Mouse (Mus musculus): ENCODE data around the gene Timm44. TPM values are rescaled to one million over a fixed set of nuclear protein-coding genes. Genes with fewer than 3 reads are reported as not detected.

Gene Timm44
- polyA plus RNA-seq, 1 experiment from 2014 or later = 37.8 TPM

DNA sequence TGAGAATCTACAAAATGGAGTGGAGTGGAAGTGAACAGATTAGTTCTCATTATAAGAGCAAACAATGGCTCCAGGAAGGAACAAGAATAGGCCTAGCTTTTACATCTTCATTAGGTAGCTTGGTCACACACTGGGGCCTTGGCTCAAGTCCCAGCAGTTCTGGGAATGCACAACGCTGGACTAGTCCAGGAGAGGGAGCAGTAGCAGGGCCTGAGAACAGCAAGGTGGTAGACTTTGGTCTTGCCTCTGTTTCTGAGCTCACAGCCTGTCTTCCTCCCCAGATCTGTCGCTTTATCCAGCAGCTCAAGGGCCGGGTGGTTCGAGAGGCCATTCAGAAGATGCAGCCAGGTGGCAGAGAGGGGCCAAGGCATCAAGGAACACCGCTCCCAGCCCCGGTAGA, 21.7 kb downstream of the Timm44 start:
- no peaks in the 10 kb centered on the region for H3K27me3 ChIP-seq (ENCODE audit: control insufficient read depth, insufficient read depth, low read length)
- peak overlapping the region; percentile 88 for H3K27ac ChIP-seq (replicated peaks)
- peaks cover 3% of the 10 kb centered on the region; the same call in 1 of the 2 replicates for H3K4me1 ChIP-seq (replicated peaks; ENCODE audit: control insufficient read depth, insufficient read depth)
- no peak for TF ChIP-seq EP300 (optimal IDR thresholded peaks at IDR 0.05)
- peak; percentile 77 for TF ChIP-seq CTCF (IDR thresholded peaks at IDR 0.05; ENCODE audit: low read depth)
- H3K4me3 ChIP-seq (ENCODE audit: low read depth, low read length) = peak overlapping the region; percentile 82
- peaks cover 6% of the 10 kb centered on the region; the same call in 1 of the 2 replicates for H3K36me3 ChIP-seq (ENCODE audit: control insufficient read depth, insufficient read depth, low read length)
- no peak overlapping the region for H3K9ac ChIP-seq (ENCODE audit: low read length)
- peak; percentile 81 for DNase-seq (ENCODE audit: low spot score)
- no peaks in the 10 kb centered on the region for H3K9me3 ChIP-seq (ENCODE audit: control insufficient read depth, low read length)
- 0 out of 2 replicates have a peak, but pooled peaks have one; percentile 17 for ATAC-seq (ENCODE audit: low FRiP score, low TSS enrichment)
- H3K4me2 ChIP-seq (replicated peaks; ENCODE audit: low read depth) = peak overlapping the region; percentile 79
- 52% methylated on average over 6 of the region's 6 CpGs for WGBS

DNA sequence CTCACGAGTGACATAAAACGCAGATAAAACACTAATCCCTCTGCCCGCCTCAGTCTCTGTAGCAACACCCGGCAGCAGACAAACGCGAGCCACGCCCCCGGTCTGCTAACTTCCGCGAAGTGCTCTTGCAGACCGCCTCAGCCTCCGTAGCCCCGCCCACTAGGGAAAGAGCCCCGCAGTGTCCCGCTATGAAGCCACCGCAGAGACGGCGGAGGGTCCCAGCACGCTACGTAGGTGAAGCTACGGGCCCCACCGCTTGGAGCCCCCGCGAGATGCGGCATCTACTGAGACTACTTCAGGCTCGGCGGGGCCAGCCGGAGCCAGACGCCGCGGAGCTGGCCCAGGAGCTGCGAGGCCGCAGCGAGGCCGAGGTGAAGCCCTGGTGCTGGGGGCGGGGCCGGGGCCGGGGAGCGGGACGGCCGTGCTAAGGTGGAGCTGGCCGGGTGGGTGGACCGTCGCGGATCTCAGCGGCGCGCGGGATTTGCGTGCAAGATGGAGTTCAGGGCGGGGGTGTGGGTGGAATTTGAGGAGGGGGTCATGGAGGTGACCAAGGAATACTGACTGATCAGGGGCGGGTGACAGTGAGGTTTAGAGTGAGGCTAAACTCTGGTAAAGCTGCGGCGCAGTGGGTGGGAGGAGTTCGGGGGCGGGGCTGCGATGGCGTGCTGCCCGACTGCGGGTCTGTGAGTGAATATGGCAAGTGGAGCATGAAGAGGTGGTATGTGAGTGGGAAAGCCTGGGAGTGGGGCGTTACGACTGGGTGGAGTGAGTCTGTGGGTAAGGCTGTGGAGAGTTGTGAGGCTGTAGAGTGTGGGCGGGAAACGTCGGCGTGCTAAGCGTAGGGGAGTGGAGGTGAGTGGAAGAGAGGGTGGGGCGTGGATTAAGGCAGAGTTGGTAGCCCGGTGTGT, 22.5 kb downstream of the Timm44 start, which contains the start of gene Snapc2:
Gene Snapc2, plus strand, starts transcription at position 147 of the 908 bp plus-strand sequence.
- H3K36me3 ChIP-seq (ENCODE audit: control insufficient read depth, insufficient read depth, low read length) = peaks cover 6% of the 10 kb centered on the region; the same call in 1 of the 2 replicates
- H3K27me3 ChIP-seq (ENCODE audit: control insufficient read depth, insufficient read depth, low read length) = no peaks in the 10 kb centered on the region
- peak; percentile 97 for DNase-seq (ENCODE audit: low spot score)
- peak within 1 kb of the TSS; percentile 79 for H3K4me2 ChIP-seq (replicated peaks; ENCODE audit: low read depth)
- peak within 1 kb of the TSS; percentile 82 for H3K4me3 ChIP-seq (ENCODE audit: low read depth, low read length)
- H3K9ac ChIP-seq (ENCODE audit: low read length) = peak within 1 kb of the TSS; percentile 89
- WGBS = 1% methylated on average over 69 of the region's 69 CpGs
- TF ChIP-seq EP300 (optimal IDR thresholded peaks at IDR 0.05) = no peak
- TF ChIP-seq CTCF (IDR thresholded peaks at IDR 0.05; ENCODE audit: low read depth) = no peak
- H3K27ac ChIP-seq (replicated peaks) = peak within 1 kb of the TSS; percentile 88
- H3K9me3 ChIP-seq (ENCODE audit: control insufficient read depth, low read length) = no peaks in the 10 kb centered on the region
- peaks cover 3% of the 10 kb centered on the region; the same call in 1 of the 2 replicates for H3K4me1 ChIP-seq (replicated peaks; ENCODE audit: control insufficient read depth, insufficient read depth)
- ATAC-seq (ENCODE audit: low FRiP score, low TSS enrichment) = peak; percentile 91

DNA sequence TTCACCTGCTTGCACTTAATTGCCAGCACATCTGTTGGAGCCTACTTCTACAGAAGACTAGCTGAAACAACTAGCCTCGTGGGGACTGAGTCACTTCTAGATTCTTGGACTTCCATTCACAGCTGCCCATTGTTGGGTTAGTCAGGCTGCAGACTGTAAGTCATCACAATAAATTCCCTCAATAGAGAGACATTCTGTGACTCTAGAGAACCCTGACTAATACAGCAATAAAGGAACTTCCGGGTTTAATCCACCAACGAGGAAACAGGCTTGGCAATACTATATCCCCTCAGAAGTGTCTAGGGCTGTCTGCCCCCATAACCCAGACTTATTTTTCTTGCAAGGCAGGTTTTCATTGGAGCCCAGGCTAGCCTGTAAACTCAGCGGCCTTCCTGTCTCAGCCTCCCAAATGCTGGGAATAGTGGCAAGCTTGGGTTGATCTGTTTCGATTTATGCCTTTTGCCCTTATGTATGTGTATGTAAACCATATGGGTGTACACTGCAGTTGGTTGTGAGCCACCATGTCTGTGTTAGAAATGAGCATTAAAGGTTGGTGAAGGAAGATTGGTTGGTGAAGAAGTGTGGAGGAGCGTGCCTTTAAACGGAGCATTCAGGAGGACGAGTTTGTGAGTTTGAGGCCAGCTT, 23.5 kb downstream of the Timm44 start:
- DNase-seq (ENCODE audit: low spot score) (no peak), ATAC-seq (ENCODE audit: low FRiP score, low TSS enrichment) (no peak)
- Histone ChIP-seq H3K4me1 (replicated peaks; ENCODE audit: control insufficient read depth, insufficient read depth) (peaks cover 3% of the 10 kb centered on the region; the same call in 1 of the 2 replicates), H3K4me2 (replicated peaks; ENCODE audit: low read depth) (peak overlapping the region; percentile 79), H3K27me3 (ENCODE audit: control insufficient read depth, insufficient read depth, low read length) (no peaks in the 10 kb centered on the region), H3K4me3 (ENCODE audit: low read depth, low read length) (peak overlapping the region; percentile 82), H3K36me3 (ENCODE audit: control insufficient read depth, insufficient read depth, low read length) (peaks cover 6% of the 10 kb centered on the region; the same call in 1 of the 2 replicates), H3K9me3 (ENCODE audit: control insufficient read depth, low read length) (no peaks in the 10 kb centered on the region), H3K27ac (replicated peaks) (peak overlapping the region; percentile 56; the same call in 1 of the 2 replicates), H3K9ac (ENCODE audit: low read length) (peak overlapping the region; percentile 89)
- TF ChIP-seq CTCF (IDR thresholded peaks at IDR 0.05; ENCODE audit: low read depth) (no peak), EP300 (optimal IDR thresholded peaks at IDR 0.05) (no peak)
- 38% methylated on average over 8 of the region's 8 CpGs for WGBS

DNA sequence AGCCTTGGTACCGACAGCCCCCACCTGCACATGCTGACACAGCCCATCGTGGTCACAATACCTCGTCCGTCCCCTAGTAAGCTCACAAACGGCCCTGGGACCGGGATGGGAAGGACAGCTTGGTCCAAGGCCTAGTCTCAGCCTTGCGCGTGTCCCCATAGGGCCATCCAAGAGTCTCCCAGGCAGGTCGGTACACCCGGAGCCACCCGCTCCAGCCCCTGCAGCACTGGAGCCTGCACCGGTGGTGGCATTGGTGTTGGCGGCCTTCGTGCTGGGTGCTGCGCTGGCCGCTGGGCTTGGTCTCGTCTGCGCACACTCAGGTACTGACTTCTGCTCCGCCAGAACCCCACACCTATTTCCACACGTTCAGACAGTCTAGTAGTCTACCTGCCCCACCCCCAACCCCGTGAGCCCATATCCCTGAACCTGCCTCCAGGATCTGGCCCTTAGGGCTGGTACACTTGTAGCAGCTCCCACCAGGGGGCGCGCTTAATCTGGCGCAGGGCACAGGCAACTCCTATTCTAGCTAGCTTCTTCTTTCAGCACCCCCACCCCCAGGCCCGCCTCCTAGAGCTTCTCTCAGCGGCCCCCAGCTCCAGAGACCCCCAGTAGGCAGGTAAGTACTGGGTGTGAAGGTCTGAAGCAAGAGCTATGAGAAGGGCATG, 25.3 kb downstream of the Timm44 start:
- Histone ChIP-seq H3K27ac (replicated peaks) (no peak overlapping the region), H3K36me3 (ENCODE audit: control insufficient read depth, insufficient read depth, low read length) (peaks cover 10% of the 10 kb centered on the region), H3K4me3 (ENCODE audit: low read depth, low read length) (no peak overlapping the region), H3K27me3 (ENCODE audit: control insufficient read depth, insufficient read depth, low read length) (no peaks in the 10 kb centered on the region), H3K9ac (ENCODE audit: low read length) (peak overlapping the region; percentile 13), H3K4me1 (replicated peaks; ENCODE audit: control insufficient read depth, insufficient read depth) (peaks cover 3% of the 10 kb centered on the region; the same call in 1 of the 2 replicates), H3K9me3 (ENCODE audit: control insufficient read depth, low read length) (no peaks in the 10 kb centered on the region), H3K4me2 (replicated peaks; ENCODE audit: low read depth) (no peak overlapping the region)
- ATAC-seq (ENCODE audit: low FRiP score, low TSS enrichment) (peak; percentile 59), DNase-seq (ENCODE audit: low spot score) (peak; percentile 88)
- TF ChIP-seq EP300 (optimal IDR thresholded peaks at IDR 0.05) (no peak), CTCF (IDR thresholded peaks at IDR 0.05; ENCODE audit: low read depth) (peak; percentile 90)
- 43% methylated on average over 26 of the region's 26 CpGs for WGBS

DNA sequence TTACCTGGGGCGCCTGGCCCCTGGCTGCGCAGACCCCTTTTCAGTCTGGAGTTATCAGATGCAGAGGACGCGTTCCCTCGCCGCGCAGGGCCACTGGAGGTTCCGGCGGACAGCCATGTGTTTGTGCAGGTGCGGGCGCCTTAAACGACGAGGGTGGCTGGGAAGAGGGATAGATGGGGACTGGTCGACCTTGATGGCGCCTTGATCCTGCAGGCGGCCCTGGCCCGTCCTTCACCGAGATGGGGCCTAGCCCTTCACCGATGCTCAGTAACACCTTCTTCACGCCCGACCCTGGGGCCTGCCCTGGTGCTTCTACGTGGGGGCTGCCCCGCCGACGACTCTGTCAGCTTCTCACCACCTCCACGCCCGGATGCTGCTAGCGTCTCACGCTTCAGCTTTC, 26.5 kb downstream of the Timm44 start:
- WGBS = 29% methylated on average over 29 of the region's 29 CpGs
- Histone ChIP-seq H3K27ac (replicated peaks) (no peak overlapping the region), H3K4me1 (replicated peaks; ENCODE audit: control insufficient read depth, insufficient read depth) (peaks cover 3% of the 10 kb centered on the region; the same call in 1 of the 2 replicates), H3K4me2 (replicated peaks; ENCODE audit: low read depth) (no peak overlapping the region), H3K4me3 (ENCODE audit: low read depth, low read length) (no peak overlapping the region), H3K9ac (ENCODE audit: low read length) (no peak overlapping the region), H3K9me3 (ENCODE audit: control insufficient read depth, low read length) (no peaks in the 10 kb centered on the region), H3K36me3 (ENCODE audit: control insufficient read depth, insufficient read depth, low read length) (peaks cover 19% of the 10 kb centered on the region), H3K27me3 (ENCODE audit: control insufficient read depth, insufficient read depth, low read length) (no peaks in the 10 kb centered on the region)
- no peak for ATAC-seq (ENCODE audit: low FRiP score, low TSS enrichment)
- TF ChIP-seq CTCF (IDR thresholded peaks at IDR 0.05; ENCODE audit: low read depth) (no peak), EP300 (optimal IDR thresholded peaks at IDR 0.05) (no peak)
- no peak for DNase-seq (ENCODE audit: low spot score)

Measured in stomach, postnatal 0 days (tissue).